Mouse (Mus musculus) thymus, adult 2 months (tissue): ENCODE results near the gene Ssmem1.

ENCODE experiments used
- CTCF ChIP-seq: fragments of 200-500 bp; IDR thresholded peaks from 2 replicates; pipeline ENCODE4 v1.5.1; 2012; ENCODE audit warnings: mild to moderate bottlenecking, control low read depth, low read length, moderate library complexity, borderline replicate concordance; ENCODE audit not compliant: control insufficient read depth, poor library complexity, insufficient read depth; ENCODE audit errors: extremely low read depth
- POLR2A ChIP-seq: fragments of 200-500 bp; IDR thresholded peaks from 2 replicates; pipeline ENCODE4 v1.6.1; 2012; ENCODE audit warnings: mild to moderate bottlenecking, low read length, control low read depth, moderate library complexity; ENCODE audit not compliant: control insufficient read depth, poor library complexity, insufficient read depth; ENCODE audit errors: extremely low read depth

- TF ChIP-seq CTCF (no peak), POLR2A (no peak)
These were observed 47.8 kb upstream of the Ssmem1 start for GRCm38 (mm10) chr6:30461755-30462344.
